Mouse (Mus musculus) adrenal gland, postnatal 14 days (tissue): Measurements from ENCODE around the gene Fbxo7. TPM values are rescaled to one million over a fixed set of nuclear protein-coding genes. Genes with fewer than 3 reads are reported as not detected.

Experiments used
- DNase-seq: peaks from one replicate; pipeline ENCODE4 v3.0.0; 2021; ENCODE audit warnings: mixed read lengths
- total RNA-seq: library from RNA; stranded (reverse); gene quantifications from 2 replicates; pipeline ENCODE4 v1.2.3, GENCODE M21; 2021

The Fbxo7 gene
- total RNA-seq, 1 experiment from 2014 or later: 25.5 TPM

DNA sequence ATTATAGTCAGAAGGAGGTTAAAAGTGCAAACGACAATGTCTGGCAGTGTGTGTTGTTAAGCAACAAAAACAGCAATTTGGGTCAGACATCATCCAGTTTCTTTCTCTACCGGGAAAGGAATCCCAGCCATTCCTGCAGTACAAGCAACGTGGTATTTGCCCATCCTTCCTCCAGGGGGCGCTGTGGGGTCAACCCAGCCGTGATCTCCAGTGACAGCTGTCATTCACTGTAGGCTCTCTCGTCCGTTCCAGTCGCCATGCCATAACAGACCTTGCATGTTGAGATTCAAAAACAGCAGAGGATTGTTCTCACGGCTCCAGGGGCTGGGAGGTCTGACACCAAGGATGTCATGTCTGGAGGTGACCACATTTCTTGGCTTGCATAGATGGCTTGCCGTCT lies 70.1 kb downstream of the Fbxo7 start:
- peak; percentile 51 for DNase-seq

DNA sequence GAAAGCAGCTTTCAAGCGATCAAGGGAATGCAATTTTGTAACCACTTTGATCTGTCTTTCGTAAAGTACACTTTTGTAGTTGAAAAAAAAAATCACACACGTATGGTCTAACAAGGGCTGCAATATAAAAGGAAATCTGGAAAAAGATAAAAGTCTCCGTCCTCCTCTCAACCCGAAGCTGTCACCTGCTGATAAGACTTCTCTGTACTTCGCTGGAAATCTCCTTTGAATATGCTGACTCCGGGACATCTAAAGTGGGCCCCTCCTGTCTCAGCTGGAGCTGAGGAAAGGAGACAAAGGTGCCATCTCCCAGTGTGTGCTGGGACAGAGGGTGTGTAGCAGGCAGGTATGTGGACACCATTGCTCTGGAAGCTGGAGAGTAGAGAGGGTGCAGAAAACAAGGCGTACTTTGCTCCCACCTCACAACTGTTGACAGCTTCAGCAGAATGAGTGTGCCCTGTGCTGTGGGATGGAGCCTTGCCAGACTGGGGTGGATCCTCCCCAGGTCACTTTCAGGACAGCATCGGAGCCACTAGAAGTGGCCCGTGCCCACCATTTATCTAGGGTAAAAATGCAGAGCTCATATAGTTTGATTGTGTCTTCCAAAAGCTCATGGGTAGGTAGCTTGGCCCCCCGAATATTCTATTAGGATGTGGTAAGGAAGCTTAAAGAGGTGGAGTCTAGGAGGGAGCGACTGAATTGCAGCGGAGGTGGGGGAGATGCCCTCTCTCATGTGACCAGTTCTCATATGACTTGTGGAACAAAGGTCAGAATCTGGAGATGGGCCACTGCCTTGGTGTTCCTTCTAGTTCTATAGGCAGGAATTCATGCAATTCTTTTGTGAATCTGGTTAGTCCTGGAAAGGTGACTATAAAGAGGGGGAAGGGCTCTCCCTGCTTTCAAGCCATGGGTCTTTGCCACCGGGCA lies 71.6 kb downstream of the Fbxo7 start:
- DNase-seq: no peak

DNA sequence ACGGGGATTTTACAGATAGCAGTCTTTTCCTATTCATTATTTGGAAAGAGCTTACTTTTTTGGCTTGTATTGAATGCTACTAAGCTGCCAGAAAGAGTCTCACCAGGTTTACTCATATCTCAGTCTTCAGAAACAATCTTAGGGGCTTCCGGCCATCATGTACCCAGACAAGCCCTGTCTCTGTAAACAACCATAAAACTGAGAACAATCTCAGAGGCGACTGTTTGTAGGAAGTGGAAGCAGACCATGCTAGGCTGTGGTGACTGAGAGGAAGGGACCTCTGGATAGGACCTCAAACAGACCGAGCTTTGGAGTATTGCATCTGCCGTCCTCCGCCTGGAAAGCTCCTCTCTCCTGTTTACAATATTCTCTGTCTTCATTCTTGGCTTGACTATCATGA lies 76.6 kb downstream of the Fbxo7 start:
- no peak for DNase-seq

DNA sequence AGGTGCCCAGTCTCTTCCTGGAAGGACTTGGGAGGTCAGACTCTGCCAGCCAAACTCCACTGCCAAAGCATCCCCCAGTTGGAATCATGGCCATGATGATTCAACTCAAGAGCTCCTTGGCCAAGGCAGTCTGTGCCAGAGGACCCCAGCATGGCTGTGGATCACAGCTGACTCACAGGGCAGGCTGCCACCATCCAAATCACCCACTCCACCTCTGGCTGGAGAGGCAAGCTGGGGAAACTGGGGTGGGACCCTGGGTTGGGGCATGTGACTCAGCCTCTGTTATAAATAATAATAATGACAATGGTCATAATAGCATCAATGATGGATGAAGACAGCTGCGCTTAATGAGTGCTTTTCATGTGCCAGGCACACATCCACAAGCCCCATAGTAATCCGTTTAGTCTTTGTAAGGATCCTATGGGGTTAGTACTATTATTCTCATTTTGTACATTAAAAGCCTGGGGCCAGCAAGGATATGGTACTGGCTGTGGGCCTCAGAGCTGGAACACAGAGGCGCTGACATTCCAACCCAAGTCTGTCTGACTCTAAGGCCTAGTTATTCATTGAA lies 78.6 kb downstream of the Fbxo7 start:
- DNase-seq: peak; percentile 17

Other genes with a start within 250 kb of the Fbxo7 start
- gene Pwp1, start 192.5 kb upstream of the Fbxo7 start, total RNA-seq: 20.0 and 24.6 TPM in 2 replicates
- 14.8 and 16.2 TPM in 2 replicates for gene Prdm4, start 104.8 kb upstream of the Fbxo7 start, total RNA-seq
- not detected in 2 replicates for gene Ascl4, start 94.3 kb upstream of the Fbxo7 start, total RNA-seq
- 114 and 128 TPM in 2 replicates for gene Rtcb, start 64.1 kb upstream of the Fbxo7 start, total RNA-seq
- gene Bpifc, start 10.1 kb upstream of the Fbxo7 start, total RNA-seq: 0.41 and 0.56 TPM in 2 replicates